Mouse (Mus musculus): ENCODE results near the gene Gm20388. TPM values are rescaled to one million over a fixed set of nuclear protein-coding genes. Genes with fewer than 3 reads are reported as not detected.

Gm20388 gene
- polyA plus RNA-seq, 1 experiment = 49.7 TPM

- no peaks in the 10 kb centered on the region; the same call in none of the 2 replicates for H3K36me3 ChIP-seq (ENCODE audit: control insufficient read depth, insufficient read depth, low read length)
- TF ChIP-seq POLR2A (IDR thresholded peaks at IDR 0.05; ENCODE audit: low read depth, low read length) (no peak), CTCF (conservative IDR thresholded peaks at IDR 0.05; ENCODE audit: insufficient read depth, insufficient read length, low read depth, low read length) (no peak)
- H3K4me3 ChIP-seq (ENCODE audit: insufficient read depth, low read depth, low read length) = no peak overlapping the region
- H3K27me3 ChIP-seq (replicated peaks; ENCODE audit: control insufficient read depth, insufficient read depth, low read length) = no peaks in the 10 kb centered on the region
- no peak overlapping the region for H3K27ac ChIP-seq (ENCODE audit: insufficient read depth, low read depth, low read length)
- no peaks in the 10 kb centered on the region for H3K4me1 ChIP-seq (ENCODE audit: control insufficient read depth, insufficient read depth, low read length)
- 70% methylated on average over 8 of the region's 8 CpGs for WGBS
- DNase-seq = peak; percentile 47
Measured at GRCm38 (mm10) chr8:120581811-120582210, 671.2 kb downstream of the Gm20388 start.

- Histone ChIP-seq H3K27ac (ENCODE audit: insufficient read depth, low read depth, low read length) (no peak overlapping the region), H3K4me1 (ENCODE audit: control insufficient read depth, insufficient read depth, low read length) (0 out of 2 replicates have a peak, but pooled peaks cover 4% of the 10 kb centered on the region), H3K4me3 (ENCODE audit: insufficient read depth, low read depth, low read length) (no peak overlapping the region), H3K27me3 (replicated peaks; ENCODE audit: control insufficient read depth, insufficient read depth, low read length) (no peaks in the 10 kb centered on the region), H3K36me3 (ENCODE audit: control insufficient read depth, insufficient read depth, low read length) (no peaks in the 10 kb centered on the region)
- WGBS = 94% methylated on average over 10 of the region's 10 CpGs
- no peak for TF ChIP-seq POLR2A (IDR thresholded peaks at IDR 0.05; ENCODE audit: low read depth, low read length)
- TF ChIP-seq CTCF (conservative IDR thresholded peaks at IDR 0.05; ENCODE audit: insufficient read depth, insufficient read length, low read depth, low read length) = no peak
- DNase-seq = no peak
Measured at GRCm38 (mm10) chr8:120585521-120585920, 674.9 kb downstream of the Gm20388 start.

- H3K36me3 ChIP-seq (ENCODE audit: control insufficient read depth, insufficient read depth, low read length) = no peaks in the 10 kb centered on the region
- WGBS = under 1% methylated on average over 67 of the region's 67 CpGs
- H3K4me3 ChIP-seq (ENCODE audit: insufficient read depth, low read depth, low read length) = peak within 1 kb of the TSS; percentile 61
- TF ChIP-seq CTCF (conservative IDR thresholded peaks at IDR 0.05; ENCODE audit: insufficient read depth, insufficient read length, low read depth, low read length) (0 out of 2 replicates have a peak, but pooled peaks have one; percentile 0), POLR2A (IDR thresholded peaks at IDR 0.05; ENCODE audit: low read depth, low read length) (peak; percentile 12)
- H3K27me3 ChIP-seq (replicated peaks; ENCODE audit: control insufficient read depth, insufficient read depth, low read length) = no peaks in the 10 kb centered on the region
- 0 out of 2 replicates have a peak, but pooled peaks cover 4% of the 10 kb centered on the region for H3K4me1 ChIP-seq (ENCODE audit: control insufficient read depth, insufficient read depth, low read length)
- peak; percentile 100 for DNase-seq
- H3K27ac ChIP-seq (ENCODE audit: insufficient read depth, low read depth, low read length) = peak within 1 kb of the TSS; percentile 35; the same call in 1 of the 2 replicates
Measured at GRCm38 (mm10) chr8:120588908-120589771, 678.5 kb downstream of the Gm20388 start, which contains the start of gene Gins2. Gene Gins2 (minus strand): TSS chr8:120589304.

- TF ChIP-seq POLR2A (IDR thresholded peaks at IDR 0.05; ENCODE audit: low read depth, low read length) (no peak), CTCF (conservative IDR thresholded peaks at IDR 0.05; ENCODE audit: insufficient read depth, insufficient read length, low read depth, low read length) (no peak)
- no peaks in the 10 kb centered on the region for H3K27me3 ChIP-seq (replicated peaks; ENCODE audit: control insufficient read depth, insufficient read depth, low read length)
- H3K4me1 ChIP-seq (ENCODE audit: control insufficient read depth, insufficient read depth, low read length) = 0 out of 2 replicates have a peak, but pooled peaks cover 4% of the 10 kb centered on the region
- H3K27ac ChIP-seq (ENCODE audit: insufficient read depth, low read depth, low read length) = peak overlapping the region; percentile 35; the same call in 1 of the 2 replicates
- peak; percentile 34 for DNase-seq
- 53% methylated on average over 2 of the region's 2 CpGs for WGBS
- H3K36me3 ChIP-seq (ENCODE audit: control insufficient read depth, insufficient read depth, low read length) = no peaks in the 10 kb centered on the region
- peak overlapping the region; percentile 61; the same call in 1 of the 2 replicates for H3K4me3 ChIP-seq (ENCODE audit: insufficient read depth, low read depth, low read length)
Measured at GRCm38 (mm10) chr8:120589921-120590320, 679.3 kb downstream of the Gm20388 start.

GRCm38 (mm10) chr8:120591587-120592292, 681.1 kb downstream of the Gm20388 start:
- DNase-seq = no peak
- TF ChIP-seq POLR2A (IDR thresholded peaks at IDR 0.05; ENCODE audit: low read depth, low read length) (no peak), CTCF (conservative IDR thresholded peaks at IDR 0.05; ENCODE audit: insufficient read depth, insufficient read length, low read depth, low read length) (no peak)
- Histone ChIP-seq H3K4me1 (ENCODE audit: control insufficient read depth, insufficient read depth, low read length) (0 out of 2 replicates have a peak, but pooled peaks cover 4% of the 10 kb centered on the region), H3K36me3 (ENCODE audit: control insufficient read depth, insufficient read depth, low read length) (no peaks in the 10 kb centered on the region), H3K27ac (ENCODE audit: insufficient read depth, low read depth, low read length) (no peak overlapping the region), H3K27me3 (replicated peaks; ENCODE audit: control insufficient read depth, insufficient read depth, low read length) (no peaks in the 10 kb centered on the region), H3K4me3 (ENCODE audit: insufficient read depth, low read depth, low read length) (no peak overlapping the region)
- 68% methylated on average over 10 of the region's 10 CpGs for WGBS

GRCm38 (mm10) chr8:120594571-120594970, 683.9 kb downstream of the Gm20388 start:
- no peak overlapping the region for H3K27ac ChIP-seq (ENCODE audit: insufficient read depth, low read depth, low read length)
- 90% methylated on average over 5 of the region's 5 CpGs for WGBS
- H3K36me3 ChIP-seq (ENCODE audit: control insufficient read depth, insufficient read depth, low read length) = no peaks in the 10 kb centered on the region
- TF ChIP-seq CTCF (conservative IDR thresholded peaks at IDR 0.05; ENCODE audit: insufficient read depth, insufficient read length, low read depth, low read length) (peak; percentile 48), POLR2A (IDR thresholded peaks at IDR 0.05; ENCODE audit: low read depth, low read length) (no peak)
- DNase-seq = no peak
- H3K4me1 ChIP-seq (ENCODE audit: control insufficient read depth, insufficient read depth, low read length) = 0 out of 2 replicates have a peak, but pooled peaks cover 3% of the 10 kb centered on the region
- no peaks in the 10 kb centered on the region for H3K27me3 ChIP-seq (replicated peaks; ENCODE audit: control insufficient read depth, insufficient read depth, low read length)
- no peak overlapping the region for H3K4me3 ChIP-seq (ENCODE audit: insufficient read depth, low read depth, low read length)

Measured in kidney, adult 2 months (tissue).